Mouse (Mus musculus) lung, adult 2 months (tissue): ENCODE results near the gene Adgrb2.

Source experiments
- CTCF ChIP-seq: fragments of 200-500 bp; IDR thresholded peaks from 2 replicates; pipeline ENCODE4 v1.5.1; 2011; ENCODE audit warnings: mild to moderate bottlenecking, low read length, control low read depth; ENCODE audit not compliant: insufficient read depth
- POLR2A ChIP-seq: fragments of 200-500 bp; IDR thresholded peaks from 2 replicates; pipeline ENCODE4 v1.6.1; 2011; ENCODE audit warnings: low read depth, mild to moderate bottlenecking, control low read depth, low read length, borderline replicate concordance; ENCODE audit errors: extremely low read depth

DNA sequence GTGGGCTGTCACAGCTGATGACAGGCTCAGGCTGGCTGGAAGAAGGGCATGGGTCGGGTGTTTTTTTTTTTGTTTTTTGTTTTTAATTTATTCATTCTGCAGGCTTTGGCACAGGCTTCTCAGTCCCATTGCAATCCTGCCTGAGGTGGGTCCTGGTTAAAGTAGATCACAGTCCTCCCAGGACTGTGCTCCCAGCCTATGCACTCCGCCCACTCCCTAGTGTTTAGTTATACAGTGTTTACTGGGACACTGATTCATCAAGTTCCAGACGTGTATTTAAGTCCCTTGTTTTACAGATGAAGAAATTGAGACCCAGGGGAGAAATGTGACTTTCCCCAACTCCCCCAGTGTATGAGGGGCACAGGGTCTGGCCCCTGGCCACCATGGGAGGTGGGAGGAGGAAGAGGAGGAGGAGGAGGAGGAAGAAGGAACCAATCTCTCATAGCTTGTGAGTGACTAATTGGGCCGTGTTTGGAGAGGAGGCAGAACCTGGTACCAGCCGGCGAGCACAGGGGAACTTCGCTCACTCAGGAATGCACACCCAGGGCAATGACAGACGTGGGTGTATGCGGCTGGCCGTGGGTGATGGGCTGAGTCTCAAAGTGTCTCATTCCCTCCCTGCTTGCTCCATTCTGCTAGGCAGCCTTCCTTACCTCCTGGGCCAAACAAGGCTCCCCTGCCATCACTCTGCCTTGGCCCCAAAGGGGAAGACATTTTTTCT, 39.0 kb downstream of the Adgrb2 start:
- no peak for TF ChIP-seq CTCF
- TF ChIP-seq POLR2A: no peak
